In genomic region chr13:63528164-63528675, GRCm38 (mm10) we compare ENCODE assay signal across 8 mouse cellular contexts. TPM values are rescaled to one million over a fixed set of nuclear protein-coding genes. Genes with fewer than 3 reads are reported as not detected.
DNase-seq lines count a peak whose midpoint lies in the region; ATAC-seq lines count a peak whose summit lies in the region.
"Had no signal": no experiment of that assay in that cellular context is flagged by ENCODE, and none has a peak within 500 bp of the region (broad histone marks: within the 10 kb centered on the region; RNA-seq: fewer than 3 reads in every experiment).

No protein-coding gene starts in this region.

- H3K27me3 ChIP-seq in hindbrain, embryonic 14.5 days (ENCODE audit: control insufficient read depth, insufficient read depth, low read length) = no peaks in the 10 kb centered on the region
- no peaks in the 10 kb centered on the region for H3K27me3 ChIP-seq in midbrain, embryonic 14.5 days (ENCODE audit: control insufficient read depth, insufficient read depth, low read length)

- 3% methylated on average over 5 of the region's 5 CpGs for WGBS in hindbrain, embryonic 14.5 days
- 10% methylated on average over 5 of the region's 5 CpGs for WGBS in midbrain, embryonic 14.5 days

- H3K27ac ChIP-seq in hindbrain, embryonic 14.5 days = 0 out of 2 replicates have a peak overlapping the region, but pooled peaks have one; percentile 39
- H3K27ac ChIP-seq in midbrain, embryonic 14.5 days (replicated peaks; ENCODE audit: low read depth, low read length) = no peak overlapping the region
- H3K27ac ChIP-seq: macrophage had no signal

- H3K4me2 ChIP-seq in hindbrain, embryonic 14.5 days (replicated peaks) = no peak overlapping the region
- H3K4me2 ChIP-seq in midbrain, embryonic 14.5 days (ENCODE audit: low read length) = no peak overlapping the region

- H3K9ac ChIP-seq in hindbrain, embryonic 14.5 days = no peak overlapping the region
- H3K9ac ChIP-seq in midbrain, embryonic 14.5 days (replicated peaks; ENCODE audit: low read length) = no peak overlapping the region; the same call in 1 of the 2 replicates

- ATAC-seq in hindbrain, embryonic 14.5 days (ENCODE audit: low FRiP score) = peak; percentile 53; the same call in 1 of the 2 replicates
- ATAC-seq in midbrain, embryonic 14.5 days (ENCODE audit: low FRiP score, low TSS enrichment) = peak; percentile 17; the same call in 1 of the 2 replicates

- H3K9me3 ChIP-seq in hindbrain, embryonic 14.5 days (ENCODE audit: control insufficient read depth, low read length) = no peaks in the 10 kb centered on the region
- no peaks in the 10 kb centered on the region for H3K9me3 ChIP-seq in midbrain, embryonic 14.5 days (ENCODE audit: control insufficient read depth, low read length)

- H3K36me3 ChIP-seq in hindbrain, embryonic 14.5 days (replicated peaks; ENCODE audit: control insufficient read depth, insufficient read depth) = peaks cover 79% of the 10 kb centered on the region
- H3K36me3 ChIP-seq in midbrain, embryonic 14.5 days (ENCODE audit: control insufficient read depth, insufficient read depth, low read length) = peaks cover 65% of the 10 kb centered on the region

- no peak overlapping the region for H3K4me3 ChIP-seq in hindbrain, embryonic 14.5 days (replicated peaks; ENCODE audit: low read length)
- H3K4me3 ChIP-seq in midbrain, embryonic 14.5 days (replicated peaks; ENCODE audit: low read depth, low read length) = no peak overlapping the region

- H3K4me1 ChIP-seq in hindbrain, embryonic 14.5 days (replicated peaks; ENCODE audit: control insufficient read depth, insufficient read depth, low read length) = peaks cover 40% of the 10 kb centered on the region
- H3K4me1 ChIP-seq in midbrain, embryonic 14.5 days (ENCODE audit: control insufficient read depth, insufficient read depth, low read length) = peaks cover 15% of the 10 kb centered on the region

- peak; percentile 26 to 32 for DNase-seq in spleen, adult 18-20 months
- no peak for DNase-seq in spleen, adult 12 weeks (ENCODE audit: low spot score)
- DNase-seq in embryo, embryonic 9.5 days (ENCODE audit: extremely low spot score) = peak; percentile 64
- no peak for DNase-seq in hindbrain, embryonic 14.5 days (ENCODE audit: low spot score)
- DNase-seq in midbrain, embryonic 14.5 days = peak; percentile 43
- DNase-seq in thymus, postnatal 14 days = peak; percentile 93
- DNase-seq in c-Kit-positive CD71-positive TER-119-positive erythroid progenitor cells, embryonic 14.5 days (ENCODE audit: low spot score) = no peak

RNA-seq across cellular contexts. Expression of gene Fancc, which starts 31.1 kb away (rescaled TPM):
- polyA plus RNA-seq in hindbrain, embryonic 14.5 days (2014; fragmentation: Nextera tagmentation; extraction: Ambion mirVana) = 15.5 and 15.9 TPM in 2 replicates
- 12.6 and 18.1 TPM in 2 replicates for polyA plus RNA-seq in midbrain, embryonic 14.5 days (2014; fragmentation: Nextera tagmentation; extraction: Ambion mirVana)

RNA-seq across cellular contexts. Expression of gene Ptch1, which starts 45.2 kb away (rescaled TPM):
- polyA plus RNA-seq in hindbrain, embryonic 14.5 days (2014; fragmentation: Nextera tagmentation; extraction: Ambion mirVana) = 22.7 and 24.2 TPM in 2 replicates
- polyA plus RNA-seq in midbrain, embryonic 14.5 days (2014; fragmentation: Nextera tagmentation; extraction: Ambion mirVana) = 17.4 and 17.8 TPM in 2 replicates

Comparison
In these comparisons a context has a peak if more than half of its experiments do, and no peak if none do; other contexts are left out.
1. DNase-seq: peak in spleen, adult 18-20 months (2 of 2), embryo, embryonic 9.5 days (single experiment), midbrain, embryonic 14.5 days (single experiment) and thymus, postnatal 14 days (single experiment); none in spleen, adult 12 weeks (single experiment), hindbrain, embryonic 14.5 days (single experiment) and c-Kit-positive CD71-positive TER-119-positive erythroid progenitor cells, embryonic 14.5 days (single experiment).